Mouse (Mus musculus) stomach, embryonic 15.5 days (tissue): ENCODE results near the gene Smyd3. TPM values are rescaled to one million over a fixed set of nuclear protein-coding genes. Genes with fewer than 3 reads are reported as not detected.

Experiments
- ATAC-seq: fragments of 200-750 bp; cut with Nextera tagmentation; 2 replicates; pipeline ENCODE4 v1.8.0; 2017; ENCODE audit warnings: low read depth, moderate number of reproducible peaks, moderate TSS enrichment; ENCODE audit not compliant: insufficient read depth, low FRiP score
- H3K27ac ChIP-seq: fragments of 300-500 bp; sonication (generic); 2 replicates; pipeline ENCODE4 v1.5.1; 2015; ENCODE audit warnings: mild to moderate bottlenecking, inconsistent platforms
- H3K27me3 ChIP-seq: fragments of 300-500 bp; sonication (generic); replicated peaks from 2 replicates; pipeline ENCODE4 v1.6.1; 2015; ENCODE audit warnings: inconsistent platforms
- H3K36me3 ChIP-seq: fragments of 300-500 bp; sonication (generic); 2 replicates; pipeline ENCODE4 v1.6.1; 2015; ENCODE audit warnings: inconsistent platforms
- H3K4me1 ChIP-seq: fragments of 300-500 bp; sonication (generic); 2 replicates; pipeline ENCODE4 v1.6.1; 2015; ENCODE audit warnings: inconsistent platforms
- H3K4me2 ChIP-seq: fragments of 300-500 bp; sonication (generic); 2 replicates; pipeline ENCODE4 v1.6.1; 2015; ENCODE audit warnings: mild to moderate bottlenecking, inconsistent platforms
- H3K4me3 ChIP-seq: fragments of 300-500 bp; sonication (generic); replicated peaks from 2 replicates; pipeline ENCODE4 v1.5.1; 2015; ENCODE audit warnings: inconsistent platforms
- H3K9ac ChIP-seq: fragments of 300-500 bp; sonication (generic); 2 replicates; pipeline ENCODE4 v1.6.1; 2015; ENCODE audit warnings: inconsistent platforms
- H3K9me3 ChIP-seq: fragments of 300-500 bp; sonication (generic); 2 replicates; pipeline ENCODE4 v1.6.1; 2016; ENCODE audit warnings: inconsistent platforms
- WGBS: fragments of 180-500 bp; shearing (Covaris S2); methylation state at CpG from one replicate; pipeline ENCODE4 v1.1.7; 2015; 5-methylcytosine and 5-hydroxymethylcytosine counted together
- polyA plus RNA-seq: library from polyadenylated mRNA; unstranded; fragments of >200 nt; fragmentation: Nextera tagmentation; extraction: Ambion mirVana; gene quantifications from 2 replicates; pipeline ENCODE4 v1.2.1, GENCODE M21; 2015

The Smyd3 gene
- polyA plus RNA-seq, 1 experiment from 2014 or later: 19.6 TPM

DNA sequence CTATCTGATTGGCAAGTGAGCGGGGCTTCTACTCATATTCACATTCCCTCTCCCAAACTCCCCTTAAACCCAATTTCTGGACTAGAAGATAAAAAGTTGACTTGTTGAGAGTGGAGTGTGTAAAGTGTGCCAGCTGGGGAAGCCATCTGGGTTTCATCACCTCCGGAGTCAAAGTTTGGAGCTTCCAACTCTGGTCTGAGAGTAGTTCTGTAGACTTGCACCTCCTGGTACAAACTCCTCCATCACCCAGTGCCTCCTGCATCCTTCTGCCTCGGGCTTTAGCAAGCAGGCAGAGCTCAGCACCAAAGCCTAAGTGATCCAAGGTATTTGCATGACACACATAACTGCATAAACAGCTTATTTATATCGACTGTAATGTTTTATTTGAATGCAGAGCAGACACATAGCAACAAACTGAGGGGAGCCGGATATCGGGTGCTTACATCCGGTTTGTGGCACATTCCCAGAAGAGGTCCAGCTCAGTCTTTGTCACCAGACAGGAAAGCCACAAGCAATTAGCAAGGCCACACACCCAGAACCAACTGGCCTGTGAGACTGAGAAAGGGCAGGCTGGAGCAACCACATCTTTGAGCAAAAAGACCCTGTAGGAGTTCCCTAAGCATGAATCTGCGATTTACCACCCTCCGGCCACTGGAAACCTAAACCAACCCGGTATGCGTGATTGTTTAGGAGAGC, 319.9 kb downstream of the Smyd3 start:
- Histone ChIP-seq H3K4me3 (no peak overlapping the region), H3K27ac (peak overlapping the region; percentile 42; the same call in 1 of the 2 replicates), H3K27me3 (no peaks in the 10 kb centered on the region), H3K9ac (no peak overlapping the region), H3K9me3 (no peaks in the 10 kb centered on the region), H3K36me3 (no peaks in the 10 kb centered on the region), H3K4me1 (no peaks in the 10 kb centered on the region), H3K4me2 (no peak overlapping the region)
- ATAC-seq: peak; percentile 58; the same call in 1 of the 2 replicates
- 39% methylated on average over 11 of the region's 11 CpGs for WGBS

DNA sequence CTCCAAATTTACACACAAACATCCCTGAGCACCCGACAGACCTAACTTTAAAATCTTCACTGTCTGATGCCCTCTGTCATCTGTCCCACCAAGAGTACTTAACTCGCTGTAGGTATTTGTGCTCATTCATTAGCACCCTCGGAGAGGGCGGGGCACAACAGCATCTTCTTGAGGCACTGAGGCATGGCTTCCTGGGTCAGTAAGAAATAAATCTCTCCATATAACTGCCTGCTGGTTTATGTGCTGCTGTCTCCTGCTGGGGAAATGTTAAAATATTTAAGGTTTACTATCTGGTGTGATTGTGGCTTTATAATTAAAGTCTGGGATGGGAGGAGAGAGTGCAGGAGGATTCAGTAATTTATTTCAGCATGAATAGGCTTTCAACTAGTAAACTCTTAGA, 320.7 kb downstream of the Smyd3 start:
- Histone ChIP-seq H3K27me3 (no peaks in the 10 kb centered on the region), H3K27ac (no peak overlapping the region; the same call in 1 of the 2 replicates), H3K9ac (no peak overlapping the region), H3K9me3 (no peaks in the 10 kb centered on the region), H3K36me3 (no peaks in the 10 kb centered on the region), H3K4me2 (no peak overlapping the region), H3K4me3 (no peak overlapping the region), H3K4me1 (no peaks in the 10 kb centered on the region)
- WGBS: 62% methylated on average over 4 of the region's 4 CpGs
- no peak for ATAC-seq

DNA sequence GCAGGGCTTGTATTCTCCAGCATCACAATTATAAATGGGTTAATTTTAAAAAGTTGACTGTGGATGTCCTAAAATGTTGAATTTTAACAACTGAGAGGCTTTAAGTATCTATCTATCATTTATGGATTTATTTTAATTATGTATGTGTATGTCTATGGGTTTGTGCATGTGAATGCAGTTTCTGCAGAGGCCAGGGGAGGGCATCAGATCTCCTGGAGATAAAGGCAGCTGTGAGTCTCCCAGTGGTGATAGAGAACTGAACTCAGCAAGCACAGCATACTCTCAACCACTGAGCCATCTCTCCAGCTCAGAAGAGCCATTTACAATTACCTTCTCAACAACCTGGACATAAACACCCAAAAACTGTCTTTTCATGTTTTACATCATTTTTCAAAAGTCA, 321.4 kb downstream of the Smyd3 start:
- H3K27ac ChIP-seq: no peak overlapping the region

DNA sequence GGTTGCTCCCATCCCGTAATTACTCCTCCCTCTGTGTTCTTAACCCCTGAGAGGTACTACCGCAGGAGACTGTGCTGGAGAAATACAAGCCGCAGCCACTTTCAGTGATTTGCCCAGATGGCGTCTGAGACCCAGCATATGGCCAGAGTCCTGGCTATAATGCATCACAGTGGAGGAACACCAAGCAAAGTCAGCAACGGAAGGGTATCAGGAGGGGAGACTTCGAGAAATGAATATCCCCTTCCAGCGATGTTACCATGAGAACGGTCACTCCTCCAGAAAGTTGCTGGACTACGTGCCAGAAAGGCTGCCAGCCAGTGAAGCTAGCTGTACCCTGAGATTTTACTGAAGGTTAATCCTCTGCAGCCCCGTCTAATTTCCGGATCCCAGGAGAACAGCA, 325.1 kb downstream of the Smyd3 start:
- ATAC-seq: no peak
- 87% methylated on average over 11 of the region's 11 CpGs for WGBS
- no peak overlapping the region for H3K4me3 ChIP-seq
- H3K27me3 ChIP-seq: no peaks in the 10 kb centered on the region
- no peaks in the 10 kb centered on the region for H3K36me3 ChIP-seq
- no peak overlapping the region for H3K9ac ChIP-seq
- H3K27ac ChIP-seq: no peak overlapping the region
- H3K4me2 ChIP-seq: no peak overlapping the region
- no peaks in the 10 kb centered on the region for H3K9me3 ChIP-seq
- H3K4me1 ChIP-seq: no peaks in the 10 kb centered on the region

More for the DNA sequence above, 321.4 kb downstream of the Smyd3 start:
- ATAC-seq: no peak
- H3K36me3 ChIP-seq: no peaks in the 10 kb centered on the region
- H3K27me3 ChIP-seq: no peaks in the 10 kb centered on the region
- H3K4me3 ChIP-seq: no peak overlapping the region
- H3K4me2 ChIP-seq: no peak overlapping the region
- H3K4me1 ChIP-seq: no peaks in the 10 kb centered on the region
- no peak overlapping the region for H3K9ac ChIP-seq
- H3K9me3 ChIP-seq: no peaks in the 10 kb centered on the region

DNA sequence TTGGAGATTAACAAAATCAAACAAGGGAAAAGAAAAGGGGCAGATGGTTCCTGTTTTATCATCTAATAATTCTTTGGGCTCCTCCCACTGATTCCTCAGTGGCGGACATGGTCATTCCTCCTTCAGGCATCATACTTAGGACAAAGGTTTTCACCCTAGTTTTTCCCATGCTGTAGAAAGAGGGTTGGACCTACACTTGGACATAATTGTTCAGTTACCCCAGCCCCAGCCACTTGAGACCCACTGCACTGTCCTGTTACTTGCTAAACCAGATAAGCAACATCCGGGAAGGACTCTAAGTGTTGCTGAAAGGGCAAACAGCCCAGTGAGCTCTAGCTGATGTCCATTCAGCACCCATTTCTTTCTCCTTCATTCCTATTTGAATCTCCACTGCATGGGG, 327.0 kb downstream of the Smyd3 start:
- no peak overlapping the region for H3K27ac ChIP-seq
- no peaks in the 10 kb centered on the region for H3K9me3 ChIP-seq
- no peak overlapping the region for H3K4me2 ChIP-seq
- ATAC-seq: no peak
- H3K4me1 ChIP-seq: no peaks in the 10 kb centered on the region
- no peak overlapping the region for H3K9ac ChIP-seq
- no peaks in the 10 kb centered on the region for H3K27me3 ChIP-seq
- H3K4me3 ChIP-seq: no peak overlapping the region
- 52% methylated on average over 2 of the region's 2 CpGs for WGBS
- no peaks in the 10 kb centered on the region for H3K36me3 ChIP-seq

DNA sequence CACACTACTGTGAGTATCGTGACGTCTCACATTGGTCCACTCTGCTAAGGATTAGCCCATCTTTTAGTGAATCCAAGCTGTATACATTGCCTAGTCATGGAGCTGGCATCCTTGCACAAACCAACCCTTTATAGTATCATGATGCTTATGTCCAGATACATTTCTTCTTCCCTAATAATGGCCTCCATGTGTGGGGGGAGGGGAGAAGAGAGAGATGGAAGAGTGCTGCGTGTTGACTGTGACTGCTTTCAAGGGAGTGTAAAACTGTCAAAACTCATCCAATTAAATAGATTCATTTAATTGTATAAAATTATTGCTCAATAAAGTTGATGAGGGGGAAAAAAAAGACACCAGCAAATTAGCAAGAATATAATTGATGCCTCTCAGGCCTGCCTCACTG, 330.7 kb downstream of the Smyd3 start:
- ATAC-seq: no peak
- Histone ChIP-seq H3K4me2 (no peak overlapping the region), H3K9me3 (no peaks in the 10 kb centered on the region), H3K27me3 (no peaks in the 10 kb centered on the region), H3K4me1 (no peaks in the 10 kb centered on the region), H3K27ac (no peak overlapping the region), H3K4me3 (no peak overlapping the region), H3K9ac (no peak overlapping the region), H3K36me3 (no peaks in the 10 kb centered on the region)
- WGBS: 90% methylated on average over 3 of the region's 3 CpGs

DNA sequence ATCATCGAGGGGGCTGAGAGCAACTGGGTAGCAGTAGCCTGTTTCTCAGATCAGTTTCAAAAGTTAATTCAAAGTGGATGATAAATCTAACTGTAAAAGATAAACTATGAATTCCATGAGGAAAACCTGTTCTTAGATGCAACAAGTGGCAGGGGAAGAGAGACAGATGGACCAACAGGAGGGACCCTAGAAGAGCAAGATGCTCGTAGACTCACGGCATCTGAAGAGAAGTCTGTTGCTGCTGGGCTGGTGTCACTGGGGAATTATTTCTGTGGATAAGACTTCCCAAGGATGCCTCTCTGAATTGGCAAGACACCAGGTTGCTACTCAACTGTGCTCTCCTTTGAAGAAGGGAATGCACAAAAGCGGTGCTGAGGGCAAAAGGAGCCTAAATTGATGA, 333.2 kb downstream of the Smyd3 start:
- H3K9ac ChIP-seq: no peak overlapping the region
- no peaks in the 10 kb centered on the region for H3K27me3 ChIP-seq
- WGBS: 74% methylated on average over 4 of the region's 4 CpGs
- H3K36me3 ChIP-seq: no peaks in the 10 kb centered on the region
- no peaks in the 10 kb centered on the region for H3K9me3 ChIP-seq
- no peak for ATAC-seq
- H3K4me2 ChIP-seq: no peak overlapping the region
- no peak overlapping the region for H3K4me3 ChIP-seq
- H3K4me1 ChIP-seq: no peaks in the 10 kb centered on the region
- H3K27ac ChIP-seq: no peak overlapping the region

DNA sequence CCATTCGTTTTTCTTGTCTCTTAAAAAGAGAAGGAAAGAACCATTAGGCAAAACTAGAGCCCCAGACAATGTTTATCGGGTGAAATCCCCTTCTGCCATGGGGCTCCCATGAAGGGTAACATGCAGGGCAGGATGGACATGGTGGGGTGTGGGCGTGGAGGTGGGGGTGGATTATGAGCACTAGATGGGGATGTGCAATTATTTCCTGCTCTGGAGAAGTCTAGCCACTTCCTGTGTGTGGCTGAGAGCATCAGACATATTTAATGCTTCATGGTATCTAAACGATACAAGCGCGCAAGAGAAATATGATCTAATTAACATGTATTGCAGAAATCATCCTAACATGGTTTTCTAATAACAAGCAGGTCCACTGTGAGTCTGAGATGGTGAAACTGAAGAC, 334.3 kb downstream of the Smyd3 start:
- Histone ChIP-seq H3K27ac (no peak overlapping the region), H3K9ac (no peak overlapping the region), H3K4me2 (no peak overlapping the region), H3K9me3 (no peaks in the 10 kb centered on the region), H3K36me3 (no peaks in the 10 kb centered on the region), H3K4me1 (no peaks in the 10 kb centered on the region), H3K27me3 (no peaks in the 10 kb centered on the region), H3K4me3 (no peak overlapping the region)
- ATAC-seq: no peak
- 79% methylated on average over 6 of the region's 6 CpGs for WGBS

DNA sequence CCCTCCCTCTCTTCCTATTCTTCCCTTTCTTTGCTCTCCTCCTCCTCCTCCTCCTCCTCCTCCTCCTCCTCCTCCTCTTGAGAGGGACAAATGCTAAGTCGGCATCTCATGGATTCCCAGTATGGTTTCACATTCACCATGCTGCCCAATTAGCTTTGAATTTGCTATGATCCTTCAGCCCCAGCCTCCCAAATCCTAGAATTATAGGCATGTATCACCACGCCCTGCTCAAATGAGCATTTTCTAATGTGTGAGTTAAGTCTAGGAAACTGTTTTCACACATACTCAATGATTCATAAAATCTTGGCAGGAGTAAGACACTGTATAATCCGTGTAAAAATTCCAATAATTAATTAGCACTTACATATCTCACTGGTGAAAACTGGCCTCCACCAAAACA, 337.3 kb downstream of the Smyd3 start:
- Histone ChIP-seq H3K9me3 (no peaks in the 10 kb centered on the region), H3K9ac (no peak overlapping the region), H3K4me3 (no peak overlapping the region), H3K27me3 (no peaks in the 10 kb centered on the region), H3K4me1 (no peaks in the 10 kb centered on the region), H3K36me3 (no peaks in the 10 kb centered on the region), H3K4me2 (no peak overlapping the region), H3K27ac (no peak overlapping the region)
- WGBS: 60% methylated on average over 3 of the region's 3 CpGs
- no peak for ATAC-seq

DNA sequence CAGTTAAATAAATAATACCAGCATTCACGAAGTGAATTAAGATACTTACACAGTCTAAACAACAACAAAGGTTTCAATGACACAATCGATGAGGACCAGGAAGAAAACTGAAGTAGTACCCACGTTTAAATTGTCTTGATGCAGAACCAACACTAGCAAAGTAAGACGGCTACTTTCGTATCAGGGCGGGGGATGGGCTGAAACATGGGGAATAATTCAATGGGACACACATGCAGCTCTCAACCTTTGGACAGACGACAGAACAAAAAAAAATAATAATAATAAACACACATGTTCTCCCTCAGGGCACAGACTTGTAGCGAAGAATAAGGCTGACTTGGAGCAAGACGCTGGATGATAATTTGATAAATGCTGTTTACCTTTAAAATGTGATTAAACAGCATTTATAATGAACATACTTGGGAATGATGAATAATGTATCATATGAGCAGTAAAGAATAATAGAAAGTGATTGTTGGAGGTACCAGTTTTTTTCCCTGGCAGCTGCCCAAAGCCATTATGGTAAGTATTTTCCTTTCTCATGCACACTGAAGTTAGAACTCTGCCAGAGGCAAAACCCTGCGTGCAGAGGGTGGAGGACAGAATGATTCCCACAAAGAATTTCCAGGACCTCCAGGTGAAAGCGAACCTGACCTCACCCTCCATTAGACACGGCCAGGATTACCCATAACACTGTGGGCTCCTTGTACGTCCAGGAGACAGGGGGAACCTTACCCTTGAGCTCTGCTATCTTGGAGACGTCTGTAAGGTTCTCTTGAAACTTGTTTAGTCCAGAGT, 340.8 kb downstream of the Smyd3 start:
- WGBS: 60% methylated on average over 14 of the region's 14 CpGs
- Histone ChIP-seq H3K4me2 (no peak overlapping the region), H3K4me3 (no peak overlapping the region), H3K27ac (no peak overlapping the region), H3K9ac (no peak overlapping the region), H3K27me3 (no peaks in the 10 kb centered on the region), H3K36me3 (no peaks in the 10 kb centered on the region), H3K4me1 (no peaks in the 10 kb centered on the region), H3K9me3 (no peaks in the 10 kb centered on the region)
- no peak for ATAC-seq

DNA sequence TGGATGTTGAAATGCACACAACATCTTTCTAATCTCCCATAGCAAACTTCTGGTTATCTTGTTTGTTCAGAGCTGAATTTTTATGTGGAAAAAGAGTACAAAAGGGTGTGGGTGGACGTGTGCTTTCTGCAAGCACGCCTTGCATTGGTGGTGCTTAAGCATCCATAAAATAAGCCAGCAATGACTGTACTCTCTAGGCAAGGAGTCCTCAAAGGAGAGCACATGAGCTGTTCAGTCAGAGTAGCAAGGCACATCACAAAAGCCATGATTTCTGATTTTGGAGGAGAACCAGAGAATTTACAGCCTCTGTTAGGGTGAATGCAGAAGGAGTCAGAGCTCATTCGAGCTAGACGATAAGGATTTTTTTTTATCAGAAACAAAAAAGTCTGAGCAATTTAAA, 343.6 kb downstream of the Smyd3 start:
- 71% methylated on average over 4 of the region's 4 CpGs for WGBS
- no peak overlapping the region for H3K4me3 ChIP-seq
- no peak overlapping the region for H3K9ac ChIP-seq
- no peaks in the 10 kb centered on the region for H3K9me3 ChIP-seq
- H3K36me3 ChIP-seq: no peaks in the 10 kb centered on the region
- H3K27ac ChIP-seq: no peak overlapping the region
- H3K4me1 ChIP-seq: no peaks in the 10 kb centered on the region
- no peaks in the 10 kb centered on the region for H3K27me3 ChIP-seq
- ATAC-seq: no peak
- no peak overlapping the region for H3K4me2 ChIP-seq

DNA sequence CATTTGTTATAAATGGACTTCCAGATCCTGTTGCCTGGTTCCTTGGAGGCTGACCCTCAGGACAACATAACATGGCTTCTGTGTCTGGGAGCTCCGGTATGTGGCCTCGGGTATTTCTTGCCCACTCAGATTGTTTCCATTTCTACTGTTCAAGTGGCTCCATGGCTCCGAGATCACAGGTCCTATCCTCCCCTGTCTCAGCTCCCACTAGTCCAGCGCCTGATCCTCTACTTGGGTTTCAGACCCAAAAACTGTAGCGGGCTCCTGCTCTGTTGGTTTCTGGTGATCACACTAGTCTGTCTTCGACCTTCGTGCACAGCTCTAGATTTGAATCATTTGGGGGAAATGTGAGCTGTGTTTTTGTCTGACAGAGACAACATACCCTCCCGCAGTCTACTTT, 347.3 kb downstream of the Smyd3 start:
- no peaks in the 10 kb centered on the region for H3K9me3 ChIP-seq
- no peak overlapping the region for H3K4me2 ChIP-seq
- no peak for ATAC-seq
- no peak overlapping the region for H3K9ac ChIP-seq
- H3K27ac ChIP-seq: no peak overlapping the region
- H3K27me3 ChIP-seq: no peaks in the 10 kb centered on the region
- H3K36me3 ChIP-seq: no peaks in the 10 kb centered on the region
- WGBS: 90% methylated on average over 8 of the region's 8 CpGs
- H3K4me1 ChIP-seq: no peaks in the 10 kb centered on the region
- H3K4me3 ChIP-seq: no peak overlapping the region
